Mouse (Mus musculus) cerebellum, postnatal 14 days (tissue): Measurements from ENCODE around the gene Barhl1.
A peak's percentile ranks its signal among the peaks of the same experiment; 100 is the strongest.

Experiments
- DNase-seq, 2 experiments: peaks; one replicate each; pipeline ENCODE4 v3.0.0; 2021; ENCODE audit warnings: mixed read lengths in 2 of 2

Barhl1 gene

DNA sequence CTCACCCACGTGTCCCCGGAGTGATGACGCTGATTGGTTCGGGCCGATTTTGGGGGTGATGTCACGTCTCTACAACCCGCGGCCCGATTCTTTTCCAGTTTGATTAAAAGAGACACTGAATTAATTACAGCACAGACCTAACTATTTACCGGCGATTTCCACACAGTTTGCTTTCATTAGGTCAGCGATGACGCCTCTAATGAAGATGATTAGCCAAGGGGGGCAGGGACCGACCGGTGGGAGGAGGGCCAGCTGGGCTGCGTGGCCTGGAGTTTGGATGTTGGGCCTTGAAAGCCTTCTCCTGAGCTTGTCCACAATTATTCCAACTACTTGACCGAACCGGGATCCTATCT is at the start of gene Barhl1:
TSS of gene Barhl1 (minus strand) at position 156 of the 353 bp plus-strand sequence.
- DNase-seq, result peak; percentile 78 to 80

DNA sequence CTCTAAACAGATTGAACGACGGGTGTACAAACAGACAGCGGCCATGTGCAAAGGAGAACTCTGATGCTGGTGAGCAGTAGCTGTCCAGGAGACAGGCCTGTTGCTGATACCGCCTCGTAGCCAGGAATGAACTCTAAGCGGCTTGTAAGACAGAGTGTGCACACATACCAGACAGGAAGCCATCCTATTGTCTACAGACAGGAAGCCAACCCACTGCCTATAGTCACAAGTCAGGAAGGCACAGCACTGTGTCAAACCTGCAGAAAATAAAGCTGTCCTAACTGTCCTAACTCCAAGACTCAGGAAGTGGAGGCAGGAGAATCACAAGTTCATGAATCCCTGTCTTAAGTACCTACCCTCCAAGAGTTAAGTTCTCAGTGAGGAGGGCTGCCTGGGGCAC is 47.1 kb upstream of the Barhl1 start:
- DNase-seq, result no peak

DNA sequence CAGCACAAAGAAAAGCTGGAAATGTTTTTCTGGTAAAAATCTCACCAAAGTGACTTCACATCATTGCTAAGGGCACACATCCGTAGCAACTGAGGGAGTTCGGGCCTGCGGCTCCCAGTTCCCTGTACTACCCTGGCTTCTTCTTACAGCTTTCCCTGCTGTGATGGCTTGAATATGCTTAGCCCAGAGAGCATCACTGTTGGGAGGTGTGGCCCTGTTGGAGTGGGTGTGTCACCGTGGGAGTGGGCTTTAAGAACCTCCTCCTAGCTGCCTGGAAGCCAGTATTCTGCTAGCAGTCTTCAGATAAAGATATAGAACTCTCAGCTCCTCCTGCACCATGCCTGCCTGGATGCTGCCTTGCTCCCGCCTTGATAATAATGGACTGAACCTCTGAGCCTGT is 45.2 kb upstream of the Barhl1 start:
- no peak for DNase-seq

DNA sequence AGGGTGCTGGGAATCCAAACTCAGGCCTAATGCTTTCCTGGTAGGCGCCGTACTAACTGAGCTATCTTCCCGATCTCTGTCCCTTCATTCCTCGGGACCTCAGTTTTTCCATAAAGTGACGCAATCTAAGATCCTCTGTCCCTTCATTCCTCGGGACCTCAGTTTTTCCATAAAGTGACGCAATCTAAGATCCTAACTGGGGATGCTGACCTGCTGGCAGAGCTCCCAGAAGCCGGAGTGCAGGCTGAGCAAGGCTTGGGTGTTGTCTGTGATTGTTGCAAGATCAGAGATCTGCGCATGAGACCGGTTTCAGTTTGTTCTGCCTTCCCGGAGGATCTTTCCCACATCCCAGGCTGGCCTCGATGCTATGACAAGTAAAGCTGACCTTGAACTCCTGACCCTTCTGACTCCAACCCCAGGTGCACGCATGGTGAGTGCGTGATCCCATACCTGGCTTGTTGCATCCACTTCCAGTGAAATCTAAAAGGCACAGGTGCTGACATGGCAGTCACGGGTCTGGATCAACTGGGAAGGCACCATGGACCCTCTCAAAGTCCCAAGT is 44.6 kb upstream of the Barhl1 start:
- no peak for DNase-seq

DNA sequence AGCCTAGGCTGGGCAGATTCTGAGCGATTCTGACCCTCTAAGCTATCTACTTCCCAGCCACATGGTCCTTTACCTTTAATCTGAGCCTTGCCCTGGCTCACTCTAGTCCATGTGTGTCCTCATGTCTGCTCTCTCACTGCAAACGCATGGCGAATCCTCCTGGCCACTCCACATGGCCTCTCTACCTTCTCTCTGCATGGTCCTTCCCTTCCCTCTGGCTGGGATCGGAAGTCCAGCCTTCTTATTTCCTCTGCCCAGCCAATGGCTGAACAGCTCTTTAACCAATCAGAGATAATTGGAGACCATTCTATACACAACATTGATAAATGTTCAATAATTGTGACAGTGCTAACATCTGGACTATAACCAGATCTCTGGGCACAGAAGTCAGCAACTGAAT is 40.4 kb upstream of the Barhl1 start:
- no peak for DNase-seq

DNA sequence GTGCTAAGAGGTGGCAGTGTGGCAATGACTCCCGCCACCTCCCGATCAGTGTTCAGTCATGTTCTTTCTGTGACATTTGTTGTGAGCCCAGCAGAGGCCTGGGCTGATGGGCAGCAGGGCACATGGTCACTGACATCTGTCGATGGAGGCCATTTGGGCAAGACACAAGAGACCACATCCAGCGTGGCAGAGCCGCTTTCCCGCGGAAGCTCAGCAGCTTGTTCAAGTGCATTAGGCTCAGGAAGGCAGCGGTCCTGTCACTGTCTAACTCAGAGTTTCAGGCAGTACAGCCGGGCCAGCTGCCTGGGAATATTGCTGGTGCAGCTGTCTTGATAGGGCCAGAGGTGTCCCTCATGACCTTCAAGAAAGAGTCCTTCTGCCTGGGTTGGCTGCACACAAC is 38.1 kb upstream of the Barhl1 start:
- no peak for DNase-seq

DNA sequence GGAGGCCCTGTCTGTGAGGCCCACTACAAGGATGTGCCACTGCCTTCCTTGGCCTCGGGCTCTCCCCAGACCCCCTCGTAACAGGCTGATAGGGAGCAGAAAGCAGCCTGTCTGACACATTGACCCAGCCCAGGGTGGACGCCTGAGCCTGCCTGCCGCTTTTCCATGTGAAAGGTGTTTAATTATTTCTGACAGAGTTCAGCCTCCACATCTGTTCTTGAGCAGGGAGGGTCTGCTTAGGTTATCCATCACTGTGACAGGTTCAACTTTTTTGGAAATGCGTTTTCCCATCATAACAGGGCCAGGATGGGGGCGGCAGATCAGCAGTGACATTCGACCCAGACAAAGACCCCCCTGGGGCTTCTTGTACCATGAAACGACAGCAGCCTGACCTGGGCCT is 36.5 kb upstream of the Barhl1 start:
- no peak for DNase-seq

DNA sequence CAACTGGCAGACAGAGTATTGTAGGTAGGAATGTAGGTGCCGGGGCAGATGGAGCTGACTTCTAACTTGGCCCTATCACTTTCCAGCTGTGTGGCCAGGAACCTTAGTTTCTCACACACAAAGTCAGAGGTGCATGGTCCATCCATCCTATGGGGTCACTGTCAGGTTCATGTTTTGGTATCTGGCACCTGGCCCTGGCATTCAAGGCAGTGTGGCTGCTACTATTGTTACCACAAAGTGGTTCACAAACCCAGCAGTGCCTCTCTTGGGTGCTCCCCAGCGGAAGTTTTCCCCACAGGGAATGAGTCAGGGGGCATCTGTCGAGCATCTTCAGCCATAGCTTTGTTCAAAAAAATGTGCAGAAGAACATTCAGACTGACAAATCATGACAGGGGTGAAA is 29.8 kb upstream of the Barhl1 start:
- DNase-seq, result no peak

DNA sequence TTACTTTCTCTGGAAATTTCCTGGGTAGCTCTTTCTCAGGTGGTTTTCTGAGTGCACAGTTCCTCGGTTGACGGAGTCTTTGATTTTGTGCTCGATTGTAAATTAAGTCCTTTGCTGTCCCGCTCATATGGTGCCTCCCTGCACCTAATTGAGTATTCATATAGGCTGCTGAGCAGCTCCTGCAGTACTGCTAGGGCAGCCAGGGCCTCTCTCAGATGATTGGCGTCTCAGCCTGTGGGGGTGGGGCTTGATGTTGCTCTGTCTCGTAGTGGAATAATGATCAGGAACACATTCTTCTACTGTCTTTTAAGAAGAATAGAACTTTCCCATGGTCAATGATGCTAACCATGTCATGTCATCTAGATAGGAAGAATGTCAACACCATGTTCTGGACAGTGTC is 28.9 kb upstream of the Barhl1 start:
- no peak for DNase-seq

DNA sequence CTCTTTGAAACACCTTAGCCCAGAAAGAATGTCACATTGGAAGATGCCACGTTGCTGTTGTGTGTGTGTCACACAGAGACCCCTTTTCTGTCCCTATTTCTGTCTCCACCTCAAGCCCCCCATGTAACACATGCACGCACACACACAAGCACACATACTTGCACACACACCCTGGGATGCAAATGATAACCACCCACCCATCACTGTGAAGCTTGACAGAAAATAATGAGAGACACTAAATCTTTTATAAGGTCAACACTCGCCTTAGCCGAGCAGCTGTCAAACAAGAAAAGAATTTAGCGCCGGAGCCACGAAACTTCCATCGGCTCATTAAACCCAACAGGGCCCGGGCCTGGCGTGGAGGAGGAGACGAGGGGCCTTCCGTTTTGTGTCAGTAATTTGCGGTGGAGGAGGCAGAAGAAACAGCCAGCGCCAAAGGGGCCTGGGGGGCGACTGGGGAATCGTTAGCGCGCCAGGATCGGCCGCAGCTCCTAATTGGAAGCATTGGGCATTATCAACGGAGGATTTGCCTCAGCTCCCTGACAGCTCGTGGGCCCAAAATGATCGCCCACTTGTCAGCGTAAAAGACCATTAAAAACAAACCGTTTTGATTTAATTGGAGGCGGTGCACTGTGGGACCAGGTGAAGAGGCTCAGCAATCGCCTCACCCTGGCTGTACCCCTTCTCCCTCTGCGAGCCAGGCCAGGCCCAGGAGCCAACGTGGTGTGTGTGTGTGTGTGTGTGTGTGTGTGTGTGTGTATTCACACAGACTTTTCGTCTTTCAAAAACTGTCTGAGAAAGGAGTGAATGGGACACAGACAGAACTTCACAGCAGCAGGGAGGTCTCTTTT is 27.4 kb upstream of the Barhl1 start:
- DNase-seq, result no peak

DNA sequence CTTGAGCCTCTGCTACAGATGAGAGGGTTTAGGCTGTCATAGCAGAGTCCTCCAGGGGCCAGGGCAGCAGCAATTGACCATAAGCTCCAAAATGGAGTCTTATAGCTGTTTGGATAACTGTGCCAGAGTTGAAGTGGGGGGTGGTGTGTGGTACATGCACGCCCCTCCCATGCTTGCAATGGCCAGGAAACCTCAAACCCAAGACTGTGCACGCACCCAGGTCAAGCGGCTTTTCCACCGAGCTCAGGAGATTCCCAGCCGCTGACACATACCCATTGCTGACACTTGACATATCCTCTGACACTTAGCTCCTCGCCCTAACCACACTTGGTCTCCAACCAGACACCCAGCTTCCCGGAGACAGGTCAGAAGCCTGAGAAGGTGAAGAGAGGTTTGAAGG is 22.5 kb upstream of the Barhl1 start:
- DNase-seq, result no peak

DNA sequence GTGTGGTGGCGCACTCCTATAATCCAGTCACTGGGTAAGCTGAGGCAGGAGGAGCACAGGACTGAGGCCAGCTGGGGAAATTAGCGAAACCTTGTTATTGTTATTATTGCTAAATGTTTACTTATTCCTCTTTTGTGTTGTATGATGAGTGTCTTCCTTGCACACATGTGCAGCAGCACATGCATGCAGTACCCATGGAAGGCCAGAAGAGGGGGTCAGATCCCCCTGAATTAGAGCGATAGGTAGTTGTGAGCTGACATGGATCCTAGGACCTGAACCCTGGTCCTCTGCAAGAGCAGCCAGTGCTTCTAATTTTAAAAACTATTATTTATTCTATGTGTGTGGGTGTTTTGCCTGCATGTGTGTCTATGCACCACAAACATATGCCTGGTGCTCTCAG is 14.1 kb upstream of the Barhl1 start:
- no peak for DNase-seq

DNA sequence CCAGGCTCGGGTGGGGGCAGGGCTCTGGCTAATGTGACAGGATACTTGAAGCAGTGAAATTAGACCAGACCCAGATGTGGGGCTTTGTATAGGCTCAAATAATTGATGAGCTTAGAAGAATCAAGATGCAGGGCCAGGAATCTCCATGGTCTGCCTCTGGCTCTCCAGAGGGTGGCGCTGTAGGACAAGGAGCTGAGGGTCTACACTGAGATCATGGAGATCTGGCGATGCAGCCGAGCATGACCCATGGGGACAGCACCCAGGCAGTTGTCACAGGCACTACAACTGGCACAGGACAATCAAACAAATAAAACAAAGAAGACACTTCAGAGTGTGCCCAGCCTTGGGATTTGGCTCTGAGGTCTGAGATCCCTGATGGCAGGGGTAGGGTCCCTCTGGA is 7.4 kb upstream of the Barhl1 start:
- peak; percentile 89 to 95 for DNase-seq

DNA sequence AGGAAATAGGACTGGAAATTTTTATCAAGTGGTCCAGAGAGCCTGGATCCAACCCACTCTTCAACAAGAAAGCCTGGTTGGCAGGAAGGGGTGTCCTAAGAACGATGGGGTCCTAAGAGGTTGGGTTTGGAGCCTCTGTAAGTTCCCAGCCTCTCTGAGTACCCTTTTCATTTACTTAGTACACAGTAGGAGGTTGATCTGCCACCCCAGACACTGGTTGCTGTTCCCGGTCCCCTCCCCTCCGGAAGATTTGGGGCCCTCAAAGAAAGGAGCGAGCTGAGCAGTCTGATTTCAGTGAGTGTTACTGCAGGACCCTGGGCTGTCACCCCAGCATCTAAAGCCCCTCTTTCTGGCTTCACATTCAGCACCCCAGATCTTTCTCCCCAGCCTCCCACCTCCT is 2.5 kb upstream of the Barhl1 start:
- DNase-seq, result no peak

DNA sequence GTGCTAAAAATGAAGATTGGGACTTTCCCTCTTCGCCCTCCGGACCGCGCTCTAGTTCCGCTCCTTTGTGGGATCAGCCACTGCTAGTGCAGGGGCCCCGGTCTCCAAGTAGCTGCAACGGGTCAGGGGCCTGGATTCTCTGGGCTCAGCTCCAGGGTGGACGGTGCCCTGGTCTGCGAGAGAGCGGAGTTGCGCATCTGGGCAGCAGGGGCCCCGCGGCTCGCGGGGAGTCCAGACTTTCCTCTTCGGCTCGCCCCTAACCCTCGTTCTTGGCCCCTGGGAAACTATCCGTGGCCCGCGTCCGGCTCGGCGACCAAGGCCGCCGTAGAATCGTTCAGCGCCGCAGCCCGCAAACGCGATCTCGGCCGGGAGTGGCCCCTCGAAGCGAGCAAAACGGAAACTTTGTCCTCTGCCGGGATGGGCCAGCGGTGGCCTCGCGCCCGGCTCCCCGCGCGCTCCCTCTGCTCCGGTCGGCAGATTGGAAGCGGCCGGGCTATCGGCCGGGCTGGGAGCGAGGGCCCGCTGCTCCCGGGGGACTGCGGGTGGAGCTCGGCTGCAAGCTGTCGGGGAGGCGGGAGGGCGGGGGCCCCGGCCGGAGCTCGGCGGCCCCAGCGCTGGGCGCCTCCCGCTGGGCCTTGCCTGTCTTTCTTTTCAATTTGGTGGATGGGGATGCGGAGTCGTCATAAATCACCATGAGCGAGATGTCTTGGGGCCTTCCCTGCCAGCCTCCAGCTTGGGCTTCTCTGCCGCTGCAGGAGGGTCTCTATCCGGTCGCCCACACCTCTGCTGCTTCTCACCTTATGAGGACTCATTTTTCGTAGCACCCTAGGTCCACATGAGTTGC is 1.3 kb upstream of the Barhl1 start:
- peak; percentile 59 to 64 for DNase-seq

DNA sequence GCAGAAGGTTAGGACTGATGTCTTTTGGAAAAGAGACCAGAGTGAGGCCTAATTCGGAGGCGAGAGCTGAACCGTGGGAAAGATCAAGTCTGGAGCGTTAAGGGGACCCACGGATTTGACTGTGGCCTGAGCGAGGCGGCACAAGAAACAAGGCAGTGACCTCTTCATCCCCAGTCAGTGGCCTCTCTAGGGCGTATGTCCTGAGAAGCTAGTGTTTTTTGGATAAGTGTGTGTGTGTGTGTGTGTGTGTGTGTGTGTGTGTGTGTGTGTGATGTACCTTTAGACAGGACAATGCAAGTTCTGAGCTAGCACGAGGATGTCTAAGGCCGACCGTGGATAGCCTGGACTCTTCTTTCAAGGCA is 669 bp upstream of the Barhl1 start:
- peak in 1 of 2 experiments; percentile 46 for DNase-seq

DNA sequence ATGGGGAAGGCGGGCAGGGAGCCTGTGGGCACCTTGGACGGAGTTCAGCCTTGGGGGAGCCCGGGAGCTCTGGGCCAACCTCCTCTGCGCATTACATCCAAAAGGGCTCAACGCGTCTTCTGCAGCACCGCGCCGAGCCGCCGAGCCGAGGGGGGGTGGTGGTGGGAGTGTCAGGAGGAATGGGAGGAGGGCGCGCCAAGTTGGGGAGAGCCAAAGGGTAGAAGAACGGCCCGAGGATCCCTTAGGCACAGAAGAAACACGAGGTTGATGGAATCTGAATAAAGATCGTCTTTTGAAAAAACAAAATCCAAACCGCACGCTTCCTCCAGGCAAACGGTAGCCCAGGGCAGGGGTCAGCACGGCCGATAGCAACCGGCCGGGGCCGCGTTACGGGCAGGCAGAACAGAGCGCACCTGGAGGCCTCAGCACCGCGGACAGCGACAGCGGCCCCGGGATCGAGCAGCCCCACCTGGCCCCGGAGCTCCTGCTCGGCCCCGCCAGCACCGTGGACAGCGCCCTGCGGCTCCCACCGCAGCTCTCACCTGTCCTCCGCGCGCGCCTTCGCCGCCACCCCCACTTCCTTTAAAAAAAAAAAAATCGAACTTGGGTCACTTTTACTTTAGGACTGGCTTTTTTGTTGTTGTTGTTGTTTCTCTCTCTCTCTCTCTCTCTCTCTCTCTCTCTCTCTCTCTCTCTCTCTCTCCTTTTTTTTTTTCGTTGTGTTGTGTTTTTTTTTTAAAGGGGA is 528 bp downstream of the Barhl1 start:
- DNase-seq, result peak; percentile 76 to 84

DNA sequence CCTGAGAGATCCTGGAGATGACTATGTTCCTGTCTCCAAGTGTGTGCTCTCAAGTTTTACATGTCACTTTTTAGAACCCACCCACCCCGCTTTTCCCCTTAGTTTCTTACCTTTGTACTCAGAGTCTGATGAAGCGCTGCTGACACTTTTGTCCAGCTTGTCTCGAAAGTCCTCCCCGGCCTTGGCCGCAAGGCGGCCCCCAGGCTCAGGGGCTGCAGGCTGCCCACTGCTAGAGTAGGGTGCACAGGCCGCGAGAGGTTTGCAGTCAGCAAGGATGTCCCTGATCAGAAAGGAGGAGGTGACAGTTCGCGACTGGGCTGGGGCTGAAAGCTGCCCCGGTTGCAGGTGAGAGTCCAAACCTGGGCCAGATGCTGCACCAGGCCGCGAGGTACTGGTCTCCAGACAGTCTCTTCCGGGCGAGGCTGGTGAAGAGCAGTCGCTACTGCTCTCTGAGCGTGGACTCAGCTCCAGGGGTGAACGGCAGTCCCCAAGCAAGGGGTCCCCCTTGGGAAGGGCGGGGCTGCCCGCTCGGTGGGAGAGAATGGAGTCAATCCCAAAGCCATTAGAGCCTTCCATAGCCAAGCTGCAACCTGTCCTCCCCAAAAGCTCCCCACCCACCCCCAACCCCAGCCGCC is 1.2 kb downstream of the Barhl1 start:
- DNase-seq, result peak in 1 of 2 experiments; percentile 56

DNA sequence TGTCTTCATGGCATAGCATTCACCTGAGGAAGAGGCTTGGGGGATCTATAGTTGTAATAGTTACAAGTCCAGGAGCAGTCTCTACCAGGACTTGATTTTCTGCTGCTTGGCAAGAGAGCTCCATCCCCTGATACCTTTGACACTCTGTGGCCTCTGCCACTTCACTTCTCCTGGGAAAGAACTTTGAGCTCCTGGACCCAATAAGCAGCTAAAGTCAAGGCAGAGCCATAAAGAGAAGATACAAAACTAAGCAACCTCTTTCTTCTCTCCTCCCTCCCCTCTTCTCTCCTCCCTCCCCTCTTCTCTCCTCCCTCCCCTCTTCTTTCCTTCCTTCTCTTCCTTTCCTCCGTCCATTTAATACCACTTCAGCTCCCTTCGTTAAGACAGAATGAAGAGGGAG is 2.3 kb downstream of the Barhl1 start:
- DNase-seq, result no peak

DNA sequence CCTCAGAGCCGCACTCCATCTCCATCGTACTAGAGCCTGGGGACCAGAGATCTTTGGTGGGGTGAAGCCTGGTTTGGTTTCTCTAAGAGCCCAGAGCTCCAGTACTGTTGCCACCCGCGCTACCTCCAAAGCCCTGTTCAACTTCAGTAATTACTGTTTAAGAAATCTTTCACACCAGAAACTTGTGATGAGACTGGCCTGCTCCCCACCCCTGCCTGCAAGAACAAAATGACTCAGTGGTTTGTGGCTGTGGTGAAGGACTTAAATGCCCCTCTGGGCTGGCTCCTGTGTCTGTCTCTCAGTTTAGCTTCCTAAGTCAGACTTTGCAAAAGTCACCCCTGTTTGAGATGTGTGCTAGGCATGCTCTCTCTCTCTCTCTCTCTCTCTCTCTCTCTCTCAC is 3.5 kb downstream of the Barhl1 start:
- DNase-seq, result peak in 1 of 2 experiments; percentile 37

DNA sequence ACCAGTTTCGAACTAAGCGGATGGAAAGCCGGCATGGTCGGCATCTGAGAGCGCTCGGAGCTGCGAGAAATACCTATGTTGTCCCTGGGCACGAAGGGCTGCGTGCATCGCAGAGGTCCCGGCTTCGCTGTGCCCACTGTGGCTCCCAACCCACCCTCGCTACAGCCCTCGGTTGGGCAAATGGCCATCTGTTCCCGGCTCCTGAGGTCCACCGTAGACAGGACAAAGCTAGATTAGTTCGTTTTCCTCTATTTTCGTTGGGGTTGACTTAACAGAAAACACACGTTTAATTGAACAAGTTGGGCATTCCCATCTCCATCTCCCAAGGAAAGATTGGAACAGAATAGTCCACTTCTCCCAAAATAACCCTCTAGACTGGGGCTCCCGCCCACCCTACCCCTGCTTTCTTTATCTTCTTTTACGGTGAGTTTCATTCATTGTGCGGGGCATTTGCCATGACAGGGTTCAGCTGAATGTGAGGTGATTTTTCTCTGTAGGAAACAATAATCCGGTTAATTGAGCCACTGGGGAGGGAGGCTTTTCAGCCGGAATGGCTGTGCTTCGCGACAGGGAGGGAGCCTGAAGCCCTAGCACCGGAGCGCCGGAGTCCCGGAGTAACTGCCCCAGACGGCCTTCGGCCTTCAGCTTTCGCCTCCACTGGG is 4.3 kb downstream of the Barhl1 start:
- DNase-seq, result peak; percentile 43 to 65
